ENCODE assay signal across 22 mouse cellular contexts in the genomic region with DNA sequence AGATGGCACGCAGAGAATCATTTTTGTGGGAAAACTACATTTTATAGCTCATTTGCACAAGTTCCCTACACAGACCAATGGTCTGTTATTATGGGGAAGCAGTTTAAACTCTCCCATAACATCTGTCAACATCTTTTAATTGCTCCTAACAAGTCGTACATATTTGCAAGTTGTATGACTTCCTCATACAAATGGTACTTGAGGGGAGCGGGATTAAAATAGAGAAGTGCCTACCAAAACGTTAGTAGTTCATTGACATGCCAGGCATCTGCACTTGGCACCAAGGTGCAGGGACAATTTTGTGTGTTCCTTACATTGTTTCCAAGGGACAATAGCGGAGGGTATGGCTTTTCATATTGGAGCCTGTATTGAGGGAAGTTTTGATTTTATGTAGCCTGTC.
DNase-seq lines count a peak whose midpoint lies in the region; ATAC-seq lines count a peak whose summit lies in the region.
"Had no signal": no experiment of that assay in that cellular context is flagged by ENCODE, and none has a peak within 500 bp of the region (broad histone marks: within the 10 kb centered on the region; RNA-seq: fewer than 3 reads in every experiment).

No protein-coding gene starts in this region.

- H3K27ac ChIP-seq in midbrain, embryonic 11.5 days (ENCODE audit: low read depth, low read length), result no peak overlapping the region
- no peak overlapping the region for H3K27ac ChIP-seq in midbrain, embryonic 16.5 days (ENCODE audit: low read length)
- no peak overlapping the region for H3K27ac ChIP-seq in heart, embryonic 12.5 days (ENCODE audit: poor library complexity, severe bottlenecking)

- H3K9ac ChIP-seq in midbrain, embryonic 11.5 days (ENCODE audit: low read length), result no peak overlapping the region
- no peak overlapping the region for H3K9ac ChIP-seq in midbrain, embryonic 16.5 days (ENCODE audit: low read depth, low read length)
- H3K9ac ChIP-seq in heart, embryonic 12.5 days, result no peak overlapping the region

- no peaks in the 10 kb centered on the region for H3K27me3 ChIP-seq in midbrain, embryonic 11.5 days (ENCODE audit: control insufficient read depth, insufficient read depth, low read length)
- H3K27me3 ChIP-seq in midbrain, embryonic 16.5 days (ENCODE audit: control insufficient read depth, insufficient read depth, low read depth, low read length), result no peaks in the 10 kb centered on the region
- no peaks in the 10 kb centered on the region for H3K27me3 ChIP-seq in heart, embryonic 12.5 days (replicated peaks)
- H3K27me3 ChIP-seq: CH12.LX had no signal

- intact Hi-C loops in heart, postnatal 25 days (cut with DNase I), result no loop called here

- peak; percentile 19 for DNase-seq in heart, adult 11 months
- no peak for DNase-seq in heart, postnatal 25 days (ENCODE audit: low spot score)
- DNase-seq in midbrain, embryonic 11.5 days (ENCODE audit: low spot score, missing footprints), result peak; percentile 60
- DNase-seq in yolk sac, embryonic 10.5 days (ENCODE audit: low spot score), result no peak
- DNase-seq: adrenal gland, adult 2 months; adrenal gland, adult 8-10 months; adrenal gland, postnatal 10 days; adrenal gland, postnatal 14 days; adrenal gland, postnatal 25 days; adrenal gland, postnatal 36 days; B cell, adult 2 months; cerebellum, adult 11 months; cerebellum, adult 11-12 months had no signal

- no peaks in the 10 kb centered on the region for H3K36me3 ChIP-seq in midbrain, embryonic 11.5 days (ENCODE audit: control insufficient read depth, insufficient read depth, low read length)
- H3K36me3 ChIP-seq in midbrain, embryonic 16.5 days (ENCODE audit: control insufficient read depth, insufficient read depth, low read length), result no peaks in the 10 kb centered on the region
- H3K36me3 ChIP-seq in heart, embryonic 12.5 days, result no peaks in the 10 kb centered on the region
- H3K36me3 ChIP-seq: G1E had no signal

- 89% methylated on average over 5 of the region's 5 CpGs for WGBS in midbrain, embryonic 11.5 days
- WGBS in midbrain, embryonic 16.5 days, result 91% methylated on average over 5 of the region's 5 CpGs
- WGBS in heart, embryonic 12.5 days, result 79% methylated on average over 5 of the region's 5 CpGs

- ATAC-seq in midbrain, embryonic 11.5 days (ENCODE audit: low FRiP score), result no peak
- ATAC-seq in midbrain, embryonic 16.5 days, result no peak
- ATAC-seq in granulocyte monocyte progenitor cell, adult 5-6 weeks (replicated peaks; ENCODE audit: poor library complexity, severe bottlenecking), result peak; percentile 55
- peak; percentile 46 for ATAC-seq in megakaryocyte progenitor cell, adult 5-6 weeks (replicated peaks; ENCODE audit: poor library complexity)
- no peak for ATAC-seq in heart, embryonic 12.5 days (ENCODE audit: insufficient number of reproducible peaks, low FRiP score)
- ATAC-seq: activated CD4-positive, CD25-positive, alpha-beta regulatory T cell, adult 4 months; CD4-positive, CD25-positive, alpha-beta regulatory T cell, adult 4 months; Patski had no signal

- H3K4me3 ChIP-seq in midbrain, embryonic 11.5 days (ENCODE audit: low read depth, low read length), result no peak overlapping the region
- H3K4me3 ChIP-seq in midbrain, embryonic 16.5 days (ENCODE audit: low read depth, low read length), result no peak overlapping the region
- no peak overlapping the region for H3K4me3 ChIP-seq in heart, embryonic 12.5 days

- no peak overlapping the region for H3K4me2 ChIP-seq in midbrain, embryonic 11.5 days
- no peak overlapping the region for H3K4me2 ChIP-seq in midbrain, embryonic 16.5 days (ENCODE audit: low read length)
- no peak overlapping the region for H3K4me2 ChIP-seq in heart, embryonic 12.5 days

- H3K4me1 ChIP-seq in midbrain, embryonic 11.5 days (ENCODE audit: control insufficient read depth, insufficient read depth, low read length), result no peaks in the 10 kb centered on the region
- no peaks in the 10 kb centered on the region for H3K4me1 ChIP-seq in midbrain, embryonic 16.5 days (ENCODE audit: control insufficient read depth, insufficient read depth, low read length)
- H3K4me1 ChIP-seq in heart, embryonic 12.5 days (replicated peaks), result peaks cover 2% of the 10 kb centered on the region

- H3K9me3 ChIP-seq in midbrain, embryonic 11.5 days (ENCODE audit: control insufficient read depth, low read length), result no peaks in the 10 kb centered on the region
- no peaks in the 10 kb centered on the region for H3K9me3 ChIP-seq in midbrain, embryonic 16.5 days (replicated peaks; ENCODE audit: control insufficient read depth, low read length, poor library complexity, severe bottlenecking)
- H3K9me3 ChIP-seq in heart, embryonic 12.5 days (replicated peaks), result no peaks in the 10 kb centered on the region
- H3K9me3 ChIP-seq: G1E had no signal

Comparison
In these comparisons a context has a peak if more than half of its experiments do, and no peak if none do; other contexts are left out.
1. DNase-seq: peak in heart, adult 11 months (single experiment) and midbrain, embryonic 11.5 days (single experiment); none in heart, postnatal 25 days (single experiment) and yolk sac, embryonic 10.5 days (single experiment).
2. ATAC-seq: peak in granulocyte monocyte progenitor cell, adult 5-6 weeks (single experiment) and megakaryocyte progenitor cell, adult 5-6 weeks (single experiment); none in midbrain, embryonic 11.5 days (single experiment), midbrain, embryonic 16.5 days (single experiment) and heart, embryonic 12.5 days (single experiment).